Mouse (Mus musculus) right cerebral cortex, postnatal 4 days (tissue): ENCODE results near the gene Dlk2.

Source experiments
- DNase-seq: peaks from one replicate; pipeline ENCODE4 v3.0.0-alpha.2; 2022

The Dlk2 gene

GRCm38 (mm10) chr17:46297364-46298219 is at the start of gene Dlk2:
Dlk2 (plus strand) TSS chr17:46297421.
- peak; percentile 70 for DNase-seq

GRCm38 (mm10) chr17:46247512-46248188 is 49.6 kb upstream of the Dlk2 start, which contains the start of the genes Polr1c and Yipf3:
Polr1c (minus strand) TSS chr17:46248054.
Yipf3 (plus strand) TSS chr17:46248080.
- DNase-seq = peak; percentile 91

GRCm38 (mm10) chr17:46248189-46248522 is 49.1 kb upstream of the Dlk2 start:
- DNase-seq = no peak

- no peak for DNase-seq
These were observed 46.0 kb upstream of the Dlk2 start for GRCm38 (mm10) chr17:46251174-46251573.

- no peak for DNase-seq
These were observed 44.4 kb upstream of the Dlk2 start for GRCm38 (mm10) chr17:46252571-46253451.

- peak; percentile 95 for DNase-seq
These were observed 43.7 kb upstream of the Dlk2 start, which contains the start of gene Lrrc73 for GRCm38 (mm10) chr17:46253452-46254084. Lrrc73 (plus strand) TSS chr17:46253531.

- peak; percentile 50 for DNase-seq
These were observed 43.1 kb upstream of the Dlk2 start for GRCm38 (mm10) chr17:46254106-46254505.

- no peak for DNase-seq
These were observed 42.1 kb upstream of the Dlk2 start for GRCm38 (mm10) chr17:46255147-46255546.

- no peak for DNase-seq
These were observed 38.8 kb upstream of the Dlk2 start for GRCm38 (mm10) chr17:46258279-46259053.

GRCm38 (mm10) chr17:46259675-46260074 is 37.5 kb upstream of the Dlk2 start:
- no peak for DNase-seq

GRCm38 (mm10) chr17:46262201-46262694 is 35.0 kb upstream of the Dlk2 start:
- DNase-seq = no peak

GRCm38 (mm10) chr17:46265502-46265901 is 31.7 kb upstream of the Dlk2 start:
- no peak for DNase-seq

GRCm38 (mm10) chr17:46265918-46266618 is 31.2 kb upstream of the Dlk2 start:
- peak; percentile 89 for DNase-seq

- no peak for DNase-seq
These were observed 30.2 kb upstream of the Dlk2 start for GRCm38 (mm10) chr17:46266986-46267385.

GRCm38 (mm10) chr17:46267511-46267910 is 29.7 kb upstream of the Dlk2 start:
- DNase-seq = no peak

- DNase-seq = no peak
These were observed 29.0 kb upstream of the Dlk2 start for GRCm38 (mm10) chr17:46268026-46268720.

GRCm38 (mm10) chr17:46269771-46270534 is 27.3 kb upstream of the Dlk2 start:
- DNase-seq = no peak

GRCm38 (mm10) chr17:46272058-46272457 is 25.2 kb upstream of the Dlk2 start:
- no peak for DNase-seq

GRCm38 (mm10) chr17:46272675-46273074 is 24.5 kb upstream of the Dlk2 start:
- no peak for DNase-seq
